In the genomic region with DNA sequence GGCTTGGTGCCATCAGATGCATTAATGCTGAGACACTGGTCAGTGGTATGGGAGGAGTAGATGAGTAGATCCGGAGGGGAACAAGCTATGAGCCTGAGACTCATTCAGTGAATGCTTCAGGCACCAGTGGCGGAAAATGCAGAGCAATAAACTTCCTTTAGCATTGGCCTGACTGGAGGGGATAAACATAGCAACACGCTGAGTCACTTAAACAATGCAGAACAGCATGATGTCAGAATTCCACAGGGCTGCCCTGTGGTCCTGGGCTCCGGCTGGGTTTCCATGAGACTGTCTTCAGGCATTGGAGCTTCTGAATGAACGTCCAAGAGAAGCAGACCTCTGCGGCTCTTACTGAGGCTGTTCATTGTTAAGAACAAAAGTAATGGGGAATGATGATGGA, we compare ENCODE assay signal across 11 mouse cellular contexts.
DNase-seq lines count a peak whose midpoint lies in the region; ATAC-seq lines count a peak whose summit lies in the region.
"Had no signal": no experiment of that assay in that cellular context is flagged by ENCODE, and none has a peak within 500 bp of the region (broad histone marks: within the 10 kb centered on the region; RNA-seq: fewer than 3 reads in every experiment).

No protein-coding gene starts in this region.

- no peaks in the 10 kb centered on the region for H3K36me3 ChIP-seq in heart, embryonic 11.5 days (ENCODE audit: control insufficient read depth, insufficient read depth, low read length)
- no peaks in the 10 kb centered on the region for H3K36me3 ChIP-seq in embryonic facial prominence, embryonic 12.5 days
- no peaks in the 10 kb centered on the region for H3K36me3 ChIP-seq in intestine, embryonic 16.5 days (ENCODE audit: control insufficient read depth, insufficient read depth, low read length)

- H3K27ac ChIP-seq in heart, embryonic 11.5 days (ENCODE audit: low read depth, low read length) = peak overlapping the region; percentile 90
- no peak overlapping the region for H3K27ac ChIP-seq in embryonic facial prominence, embryonic 12.5 days
- no peak overlapping the region for H3K27ac ChIP-seq in intestine, embryonic 16.5 days (ENCODE audit: low read length)
- H3K27ac ChIP-seq: forebrain, embryonic 13.5 days had no signal

- H3K4me3 ChIP-seq in heart, embryonic 11.5 days (ENCODE audit: low read depth, low read length) = no peak overlapping the region
- H3K4me3 ChIP-seq in embryonic facial prominence, embryonic 12.5 days = no peak overlapping the region
- H3K4me3 ChIP-seq in intestine, embryonic 16.5 days (ENCODE audit: low read length) = no peak overlapping the region
- H3K4me3 ChIP-seq: forebrain, embryonic 13.5 days had no signal

- DNase-seq in heart, postnatal 14 days = no peak
- DNase-seq in 3T3-L1 (ENCODE audit: low read depth, low spot score) = peak; percentile 92
- DNase-seq in cerebellum, adult 8-10 months = no peak
- no peak for DNase-seq in adrenal gland, postnatal 10 days
- no peak for DNase-seq in T-cell, adult 2 months (ENCODE audit: low spot score)
- DNase-seq: cerebellum, adult 9-11 months; liver, postnatal 0 days had no signal

- H3K9ac ChIP-seq in heart, embryonic 11.5 days (ENCODE audit: low read depth, low read length) = peak overlapping the region; percentile 39; the same call in 1 of the 2 replicates
- H3K9ac ChIP-seq in embryonic facial prominence, embryonic 12.5 days = no peak overlapping the region
- no peak overlapping the region for H3K9ac ChIP-seq in intestine, embryonic 16.5 days (ENCODE audit: low read depth, low read length)
- H3K9ac ChIP-seq: forebrain, embryonic 13.5 days; liver, postnatal 0 days had no signal

- ATAC-seq in heart, embryonic 11.5 days (replicated peaks; ENCODE audit: insufficient number of reproducible peaks, low FRiP score, low TSS enrichment) = peak; percentile 75; the same call in 1 of the 2 replicates
- 0 out of 2 replicates have a peak, but pooled peaks have one; percentile 10 for ATAC-seq in embryonic facial prominence, embryonic 12.5 days (ENCODE audit: insufficient number of reproducible peaks, insufficient read depth, low FRiP score, low TSS enrichment)
- ATAC-seq in intestine, embryonic 16.5 days = peak; percentile 60
- ATAC-seq: forebrain, embryonic 13.5 days; liver, postnatal 0 days had no signal

- H3K4me2 ChIP-seq in heart, embryonic 11.5 days = peak overlapping the region; percentile 29; the same call in 1 of the 2 replicates
- no peak overlapping the region for H3K4me2 ChIP-seq in embryonic facial prominence, embryonic 12.5 days (replicated peaks)
- H3K4me2 ChIP-seq in intestine, embryonic 16.5 days (ENCODE audit: low read depth, low read length) = no peak overlapping the region
- H3K4me2 ChIP-seq: forebrain, embryonic 13.5 days had no signal

- H3K9me3 ChIP-seq in heart, embryonic 11.5 days (replicated peaks; ENCODE audit: control insufficient read depth, low read length) = no peaks in the 10 kb centered on the region
- no peaks in the 10 kb centered on the region for H3K9me3 ChIP-seq in embryonic facial prominence, embryonic 12.5 days
- no peaks in the 10 kb centered on the region for H3K9me3 ChIP-seq in intestine, embryonic 16.5 days (ENCODE audit: control insufficient read depth, low read length)
- H3K9me3 ChIP-seq: forebrain, embryonic 13.5 days had no signal

- WGBS in heart, embryonic 11.5 days (ENCODE audit: insufficient replicate concordance) = 13% methylated on average over 6 of the region's 6 CpGs
- 28% methylated on average over 6 of the region's 6 CpGs for WGBS in embryonic facial prominence, embryonic 12.5 days
- 25% methylated on average over 6 of the region's 6 CpGs for WGBS in intestine, embryonic 16.5 days

- intact Hi-C loops in heart, postnatal 14 days (cut with DNase I) = no loop called here

- H3K4me1 ChIP-seq in heart, embryonic 11.5 days (ENCODE audit: control insufficient read depth, insufficient read depth, low read length) = peaks cover 19% of the 10 kb centered on the region
- no peaks in the 10 kb centered on the region for H3K4me1 ChIP-seq in embryonic facial prominence, embryonic 12.5 days
- H3K4me1 ChIP-seq in intestine, embryonic 16.5 days (ENCODE audit: control insufficient read depth, insufficient read depth, low read length) = 0 out of 2 replicates have a peak, but pooled peaks cover 5% of the 10 kb centered on the region
- H3K4me1 ChIP-seq: forebrain, embryonic 13.5 days had no signal

- H3K27me3 ChIP-seq in heart, embryonic 11.5 days (ENCODE audit: control insufficient read depth, insufficient read depth, low read length) = no peaks in the 10 kb centered on the region; the same call in 1 of the 2 replicates
- no peaks in the 10 kb centered on the region for H3K27me3 ChIP-seq in embryonic facial prominence, embryonic 12.5 days
- H3K27me3 ChIP-seq in intestine, embryonic 16.5 days (replicated peaks; ENCODE audit: control insufficient read depth, insufficient read depth, low read length) = no peaks in the 10 kb centered on the region
- H3K27me3 ChIP-seq: forebrain, embryonic 13.5 days had no signal

Comparison
In these comparisons a context has a peak if more than half of its experiments do, and no peak if none do; other contexts are left out.
1. ATAC-seq: peak in every context shown above with its lines; median percentile 75 in heart, embryonic 11.5 days; 60 in intestine, embryonic 16.5 days; 10 in embryonic facial prominence, embryonic 12.5 days.